Mouse (Mus musculus) erythroblast, embryonic 14.5 days (primary cell): ENCODE data around the gene Coro2a.

Source experiments
- GATA1 ChIP-seq: IDR thresholded peaks from 2 replicates; pipeline ENCODE4 v1.6.1; 2012; ENCODE audit warnings: low read length, inconsistent platforms, mixed read lengths
- TAL1 ChIP-seq: IDR thresholded peaks from 3 replicates; pipeline ENCODE4 v1.6.1; 2012; ENCODE audit warnings: low read length, inconsistent platforms, mixed read lengths

DNA sequence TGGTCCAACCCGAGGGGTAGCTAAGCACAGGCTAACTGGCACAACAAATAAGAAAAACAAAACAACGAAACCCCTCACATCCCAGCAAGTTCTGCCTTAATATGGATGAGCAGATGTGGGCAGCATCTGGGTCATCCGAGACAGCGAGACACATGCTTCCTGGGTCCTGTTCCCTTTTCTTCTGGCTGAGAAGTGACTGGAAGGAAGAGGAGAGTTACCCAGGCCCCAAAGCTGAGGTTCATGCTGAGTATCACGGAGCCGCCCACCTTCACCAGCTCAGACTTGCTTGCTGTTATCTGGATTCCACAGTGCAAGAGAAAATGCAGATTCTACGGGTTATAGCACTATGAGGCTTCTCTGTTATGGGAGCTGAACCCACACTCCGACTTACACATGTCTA is 18.9 kb upstream of the Coro2a start:
- TF ChIP-seq GATA1 = no peak
- no peak for TF ChIP-seq TAL1
